Mouse (Mus musculus): ENCODE measurements around the gene Gm10959.

DNA sequence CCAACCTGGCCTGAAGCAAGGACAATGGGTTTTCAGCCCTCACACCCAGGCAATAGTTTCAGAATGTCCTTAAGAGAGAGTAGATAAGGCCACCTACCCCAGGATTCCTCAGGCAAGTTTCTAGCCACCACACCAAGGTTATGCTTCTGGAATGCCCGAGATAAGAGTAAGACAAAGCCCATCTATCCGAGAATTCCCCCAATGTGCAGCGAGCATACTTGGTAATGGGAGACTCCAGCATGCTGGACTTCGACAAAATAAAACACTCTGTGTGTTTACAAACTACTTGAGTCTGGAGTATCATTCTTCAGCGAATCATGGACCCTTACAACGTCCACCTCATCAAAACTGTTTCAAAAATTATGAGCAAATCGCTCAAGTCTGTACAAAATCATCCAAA, 4.0 kb upstream of the Gm10959 start:
- TF ChIP-seq POLR2A (IDR thresholded peaks at IDR 0.05; ENCODE audit: low read depth, low read length) (no peak), CTCF (IDR thresholded peaks at IDR 0.05; ENCODE audit: extremely low read depth, insufficient read depth, insufficient read length, insufficient replicate concordance) (no peak)

Data from spleen, adult 2 months (tissue).